Mouse (Mus musculus) forebrain, postnatal 0 days (tissue): ENCODE results near the gene Dytn. TPM values are rescaled to one million over a fixed set of nuclear protein-coding genes. Genes with fewer than 3 reads are reported as not detected.

Experiments used
- ATAC-seq: fragments of 200-750 bp; cut with Nextera tagmentation; 2 replicates; pipeline ENCODE4 v1.8.0; 2017; ENCODE audit warnings: mild to moderate bottlenecking, moderate library complexity
- DNase-seq: peaks from one replicate; pipeline ENCODE4 v3.0.0-alpha.2; 2015
- H3K27ac ChIP-seq: fragments of 300-500 bp; sonication (generic); 2 replicates; pipeline ENCODE4 v1.5.1; 2014; ENCODE audit warnings: low read depth, mild to moderate bottlenecking, antibody characterized with exemption, low read length, moderate library complexity, mixed read lengths
- H3K27me3 ChIP-seq: fragments of 300-500 bp; sonication (generic); 2 replicates; pipeline ENCODE4 v1.6.1; 2014; ENCODE audit warnings: mild to moderate bottlenecking, low read length, mixed read lengths; ENCODE audit not compliant: insufficient read depth
- H3K36me3 ChIP-seq: fragments of 300-500 bp; sonication (generic); 2 replicates; pipeline ENCODE4 v1.6.1; 2014; ENCODE audit warnings: mild to moderate bottlenecking, moderate library complexity; ENCODE audit not compliant: insufficient read depth
- H3K4me1 ChIP-seq: fragments of 300-500 bp; sonication (generic); 2 replicates; pipeline ENCODE4 v1.6.1; 2014; ENCODE audit warnings: antibody characterized with exemption; ENCODE audit not compliant: insufficient read depth
- H3K4me2 ChIP-seq: fragments of 300-500 bp; sonication (generic); 2 replicates; pipeline ENCODE4 v1.6.1; 2014; ENCODE audit warnings: low read depth, mild to moderate bottlenecking, moderate library complexity
- H3K4me3 ChIP-seq: fragments of 300-500 bp; sonication (generic); 2 replicates; pipeline ENCODE4 v1.5.1; 2014; ENCODE audit warnings: low read depth, low read length, mixed read lengths
- H3K9ac ChIP-seq: fragments of 300-500 bp; sonication (generic); 2 replicates; pipeline ENCODE4 v1.6.1; 2014; ENCODE audit warnings: mild to moderate bottlenecking
- H3K9me3 ChIP-seq: fragments of 300-500 bp; sonication (generic); 2 replicates; pipeline ENCODE4 v1.6.1; 2016; ENCODE audit warnings: low read length
- CTCF ChIP-seq: sonication (generic); IDR thresholded peaks from 2 replicates; pipeline ENCODE4 v1.5.1; 2016; ENCODE audit warnings: antibody characterized with exemption, control low read depth, low read depth
- WGBS: fragments of 180-500 bp; shearing (Covaris S2); extraction: QIAGEN DNeasy Blood & Tissue Kit; methylation state at CpG from one replicate; pipeline ENCODE4 v1.1.7; 2014; 5-methylcytosine and 5-hydroxymethylcytosine counted together
- polyA plus RNA-seq: library from polyadenylated mRNA; unstranded; fragments of >200 nt; fragmentation: Nextera tagmentation; extraction: Ambion mirVana; gene quantifications from 2 replicates; pipeline ENCODE4 v1.2.1, GENCODE M21; 2015
- total RNA-seq: library from RNA; depleted of rRNA; stranded (reverse); fragments of >200 nt; gene quantifications from 2 replicates; pipeline ENCODE4 v1.2.3, GENCODE M21; 2014; rRNA removed

The Dytn gene
- total RNA-seq = 0.08 TPM in 1 of 2 replicates, not detected in the other
- polyA plus RNA-seq = not detected in 2 replicates

DNA sequence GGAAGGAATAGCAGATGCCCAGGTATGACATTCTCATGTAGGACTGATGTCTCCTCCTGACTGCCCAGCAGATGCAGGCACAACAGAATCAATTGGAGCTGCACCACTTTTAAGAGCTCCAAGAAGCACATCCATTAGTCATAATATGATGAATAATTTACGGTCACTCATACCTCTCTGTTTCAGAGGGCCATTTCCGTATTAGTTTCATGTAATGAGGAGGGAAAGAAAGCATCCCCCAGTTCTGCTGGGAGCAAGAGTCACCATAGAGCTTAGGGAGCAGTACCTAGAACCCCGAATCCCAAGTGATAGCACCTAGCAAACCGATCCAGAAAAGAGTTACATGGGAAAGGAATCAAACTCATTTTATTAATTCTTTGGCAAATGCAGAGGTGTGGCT is at the start of gene Dytn:
Dytn (minus strand) TSS at position 101 of the 400 bp plus-strand sequence.
- Histone ChIP-seq H3K9me3 (no peaks in the 10 kb centered on the region), H3K27ac (no peak within 1 kb of the TSS), H3K4me3 (no peak within 1 kb of the TSS), H3K9ac (no peak within 1 kb of the TSS), H3K36me3 (no peaks in the 10 kb centered on the region), H3K27me3 (no peaks in the 10 kb centered on the region), H3K4me2 (no peak within 1 kb of the TSS), H3K4me1 (no peaks in the 10 kb centered on the region)
- 90% methylated on average over 4 of the region's 4 CpGs for WGBS
- DNase-seq = no peak
- no peak for ATAC-seq
- no peak for TF ChIP-seq CTCF

DNA sequence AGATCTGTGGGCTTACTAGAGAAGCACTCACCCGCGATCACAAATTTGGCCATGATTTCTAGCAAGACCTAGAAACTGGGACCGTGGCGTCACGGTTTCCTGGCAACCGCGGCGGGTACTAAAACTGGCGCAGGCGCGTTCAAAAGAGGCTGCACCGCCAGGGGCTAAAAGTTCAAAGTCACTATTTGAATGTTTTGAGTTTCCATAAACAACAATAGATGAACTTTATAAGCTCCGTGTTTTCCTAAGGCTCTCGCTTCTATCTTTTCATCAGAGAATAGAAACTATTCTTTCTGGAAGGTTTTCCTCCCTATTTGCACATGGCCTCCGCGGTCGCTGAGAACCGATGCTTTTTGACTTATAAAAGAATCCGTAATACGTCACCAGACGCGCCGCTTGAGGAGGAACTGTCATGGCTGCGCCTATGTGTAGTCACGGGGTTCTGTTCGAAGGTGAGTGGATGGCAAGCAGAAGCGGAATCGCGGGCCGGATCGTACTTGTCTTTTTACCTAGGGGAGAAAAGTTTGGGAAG is 43.6 kb upstream of the Dytn start, which contains the start of the genes Mdh1b and Fastkd2:
Mdh1b (minus strand) TSS at position 79 of the 532 bp plus-strand sequence.
Fastkd2 (plus strand) TSS at position 375 of the 532 bp plus-strand sequence.
- ATAC-seq = peak; percentile 99
- H3K9ac ChIP-seq = peak within 1 kb of the TSS; percentile 61
- peak; percentile 97 for DNase-seq
- H3K36me3 ChIP-seq = no peaks in the 10 kb centered on the region
- no peak within 1 kb of the TSS for H3K27ac ChIP-seq
- peak within 1 kb of the TSS; percentile 60 for H3K4me3 ChIP-seq
- H3K4me2 ChIP-seq = peak within 1 kb of the TSS; percentile 58
- 0 out of 2 replicates have a peak, but pooled peaks have one; percentile 18 for TF ChIP-seq CTCF
- H3K4me1 ChIP-seq = peaks cover 8% of the 10 kb centered on the region; the same call in 1 of the 2 replicates
- peaks cover 6% of the 10 kb centered on the region; the same call in 1 of the 2 replicates for H3K27me3 ChIP-seq
- H3K9me3 ChIP-seq = no peaks in the 10 kb centered on the region
- under 1% methylated on average over 31 of the region's 31 CpGs for WGBS

DNA sequence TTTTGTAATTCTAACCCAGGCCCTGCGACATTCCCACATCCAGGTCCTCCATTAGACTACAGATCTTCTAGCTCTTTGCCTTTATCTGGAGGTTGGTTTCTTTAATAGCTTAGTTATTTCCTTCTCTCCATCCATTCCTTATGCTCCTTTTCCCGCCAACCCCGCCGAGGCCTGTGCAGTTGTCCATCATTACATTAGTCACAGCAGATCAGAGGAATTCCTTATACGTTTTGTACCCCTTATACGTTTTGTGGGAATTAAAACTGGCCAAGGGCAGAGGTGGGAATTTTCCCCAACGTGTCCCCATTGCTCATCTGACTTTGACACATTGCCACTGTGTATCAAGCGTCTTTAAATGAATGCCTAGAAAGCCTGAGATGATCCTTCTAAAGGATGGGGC is 43.1 kb upstream of the Dytn start:
- Histone ChIP-seq H3K9ac (peak overlapping the region; percentile 61; the same call in 1 of the 2 replicates), H3K36me3 (no peaks in the 10 kb centered on the region), H3K4me1 (peaks cover 8% of the 10 kb centered on the region; the same call in 1 of the 2 replicates), H3K27ac (no peak overlapping the region), H3K9me3 (no peaks in the 10 kb centered on the region), H3K27me3 (peaks cover 6% of the 10 kb centered on the region; the same call in 1 of the 2 replicates), H3K4me2 (peak overlapping the region; percentile 58), H3K4me3 (peak overlapping the region; percentile 60)
- no peak; the same call in 1 of the 2 replicates for ATAC-seq
- DNase-seq = no peak
- no peak for TF ChIP-seq CTCF
- 47% methylated on average over 8 of the region's 8 CpGs for WGBS

DNA sequence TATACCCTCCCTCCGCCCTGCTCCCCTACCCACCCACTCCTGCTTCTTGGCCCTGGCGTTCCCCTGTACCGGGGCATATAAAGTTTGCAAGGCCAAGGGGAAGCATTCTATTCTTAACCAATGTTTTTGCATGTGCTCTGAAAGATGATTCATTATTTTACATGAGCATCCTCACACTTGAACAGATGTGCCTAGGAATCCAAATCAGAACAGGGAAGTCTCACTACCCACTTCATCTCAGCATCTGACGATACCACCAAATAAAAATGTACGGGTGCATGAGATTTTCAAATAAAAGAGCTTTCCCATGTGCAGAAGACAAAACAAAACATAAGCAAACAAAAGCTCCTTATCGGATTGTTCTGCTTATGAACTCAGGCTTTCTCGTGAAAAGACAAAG is 33.4 kb upstream of the Dytn start:
- H3K27ac ChIP-seq = no peak overlapping the region
- no peak overlapping the region for H3K4me3 ChIP-seq
- H3K4me1 ChIP-seq = no peaks in the 10 kb centered on the region
- H3K36me3 ChIP-seq = no peaks in the 10 kb centered on the region
- TF ChIP-seq CTCF = no peak
- H3K9me3 ChIP-seq = no peaks in the 10 kb centered on the region
- ATAC-seq (no peak), DNase-seq (no peak)
- no peak overlapping the region for H3K4me2 ChIP-seq
- no peaks in the 10 kb centered on the region for H3K27me3 ChIP-seq
- WGBS = 74% methylated on average over 7 of the region's 7 CpGs
- H3K9ac ChIP-seq = no peak overlapping the region

DNA sequence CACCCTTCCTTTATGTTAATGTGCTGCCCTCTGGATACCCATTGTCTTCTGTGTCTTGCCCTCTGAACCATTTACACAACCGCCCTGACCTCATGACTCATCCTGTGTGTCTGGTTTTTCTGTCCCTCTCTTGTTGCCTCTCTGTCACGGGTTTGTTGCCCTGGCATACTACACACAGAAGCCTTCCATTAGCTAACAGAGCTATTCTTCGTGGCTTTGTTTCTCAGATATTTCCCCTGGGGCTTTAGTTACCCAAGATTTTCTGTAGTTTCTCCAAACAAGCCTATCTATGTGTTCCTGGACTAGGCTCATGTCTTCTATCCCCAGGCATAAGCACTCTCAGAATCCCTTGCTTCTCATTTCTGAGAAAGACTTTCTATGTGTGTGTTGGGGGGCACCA is 22.1 kb upstream of the Dytn start:
- no peak overlapping the region for H3K9ac ChIP-seq
- no peak for DNase-seq
- no peaks in the 10 kb centered on the region for H3K27me3 ChIP-seq
- no peaks in the 10 kb centered on the region for H3K36me3 ChIP-seq
- no peak overlapping the region for H3K4me3 ChIP-seq
- H3K9me3 ChIP-seq = no peaks in the 10 kb centered on the region
- no peak overlapping the region for H3K27ac ChIP-seq
- no peak overlapping the region for H3K4me2 ChIP-seq
- H3K4me1 ChIP-seq = no peaks in the 10 kb centered on the region
- no peak for TF ChIP-seq CTCF
- 80% methylated on average over 3 of the region's 3 CpGs for WGBS
- no peak for ATAC-seq

DNA sequence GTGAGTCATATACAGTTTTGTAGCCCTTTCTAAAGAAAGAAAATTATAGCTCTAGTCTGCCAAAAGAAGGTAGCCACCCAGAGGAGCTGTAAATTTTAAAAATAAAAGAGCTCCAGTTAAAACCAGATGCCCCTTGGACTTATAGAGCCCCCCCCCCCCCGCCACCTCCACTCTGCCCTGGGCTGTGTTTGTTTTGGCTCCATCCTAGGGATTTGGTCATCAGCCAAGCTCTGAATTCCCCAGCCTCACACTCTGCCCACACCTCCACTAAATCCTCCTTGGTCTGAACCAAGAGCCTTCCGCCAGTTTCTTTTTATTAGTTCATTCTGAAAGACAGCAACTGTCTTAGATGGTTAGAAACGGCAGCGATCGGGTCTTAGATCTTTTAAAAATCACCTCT is 19.0 kb upstream of the Dytn start:
- no peak for ATAC-seq
- no peak for TF ChIP-seq CTCF
- H3K4me2 ChIP-seq = no peak overlapping the region
- H3K27me3 ChIP-seq = no peaks in the 10 kb centered on the region
- H3K9ac ChIP-seq = no peak overlapping the region
- no peaks in the 10 kb centered on the region for H3K4me1 ChIP-seq
- no peaks in the 10 kb centered on the region for H3K36me3 ChIP-seq
- no peaks in the 10 kb centered on the region for H3K9me3 ChIP-seq
- no peak for DNase-seq
- H3K27ac ChIP-seq = no peak overlapping the region
- no peak overlapping the region for H3K4me3 ChIP-seq
- WGBS = 61% methylated on average over 5 of the region's 5 CpGs

DNA sequence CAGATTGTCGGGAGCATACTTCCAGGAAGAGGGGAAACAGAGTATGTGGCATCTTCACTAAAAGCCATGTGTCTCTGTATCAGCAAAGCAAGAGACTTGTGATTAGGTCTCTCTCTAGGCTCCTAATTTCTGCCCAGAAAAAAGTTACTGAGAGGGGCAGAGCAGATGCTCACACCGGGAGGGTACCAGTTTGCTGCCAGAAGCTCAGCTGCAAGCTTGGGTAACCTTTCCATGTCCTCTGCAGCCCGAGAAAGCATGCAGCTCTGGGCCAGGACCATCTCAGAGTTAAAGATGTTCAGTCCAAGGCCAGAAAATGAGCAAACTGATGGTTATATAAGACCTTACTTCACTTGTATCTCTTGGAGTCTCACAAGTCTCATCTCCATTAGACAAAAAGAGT is 10.1 kb upstream of the Dytn start:
- ATAC-seq (no peak), DNase-seq (no peak)
- no peak overlapping the region for H3K27ac ChIP-seq
- H3K9ac ChIP-seq = no peak overlapping the region
- no peak for TF ChIP-seq CTCF
- no peak overlapping the region for H3K4me3 ChIP-seq
- no peak overlapping the region for H3K4me2 ChIP-seq
- WGBS = 80% methylated on average over 3 of the region's 3 CpGs
- H3K9me3 ChIP-seq = no peaks in the 10 kb centered on the region
- no peaks in the 10 kb centered on the region for H3K27me3 ChIP-seq
- no peaks in the 10 kb centered on the region for H3K36me3 ChIP-seq
- no peaks in the 10 kb centered on the region for H3K4me1 ChIP-seq
